In genomic region chr6:113499346-113499745, GRCm38 (mm10) we compare ENCODE assay signal across 27 mouse cellular contexts. TPM values are rescaled to one million over a fixed set of nuclear protein-coding genes. Genes with fewer than 3 reads are reported as not detected.
"Had no signal": no experiment of that assay in that cellular context is flagged by ENCODE, and none has a peak within 500 bp of the region (broad histone marks: within the 10 kb centered on the region; RNA-seq: fewer than 3 reads in every experiment).

No protein-coding gene starts in this region.

- H3K36me3 ChIP-seq: heart, embryonic 13.5 days; heart, embryonic 15.5 days; hindbrain, embryonic 15.5 days; intestine, embryonic 15.5 days; limb, embryonic 10.5 days; limb, embryonic 12.5 days; liver, embryonic 13.5 days had no signal

- H3K9me3 ChIP-seq: heart, embryonic 15.5 days; hindbrain, embryonic 13.5 days; hindbrain, embryonic 15.5 days; intestine, embryonic 15.5 days; limb, embryonic 10.5 days; liver, embryonic 13.5 days had no signal

- H3K4me3 ChIP-seq: heart, adult 2 months; heart, embryonic 13.5 days; heart, embryonic 15.5 days; hindbrain, embryonic 13.5 days; hindbrain, embryonic 15.5 days; intestine, embryonic 15.5 days; limb, embryonic 10.5 days; limb, embryonic 12.5 days; liver, embryonic 13.5 days had no signal

- H3K9ac ChIP-seq: heart, embryonic 13.5 days; heart, embryonic 15.5 days; hindbrain, embryonic 13.5 days; hindbrain, embryonic 15.5 days; intestine, embryonic 15.5 days; limb, embryonic 12.5 days; liver, embryonic 13.5 days had no signal

- DNase-seq: gastrocnemius, postnatal 10 days; gastrocnemius, postnatal 36 days; heart, adult 11 months; heart, adult 2 months; heart, postnatal 14 days; heart, postnatal 36 days; kidney, adult 18-20 months; kidney, adult 8-10 months; kidney, postnatal 10 days; kidney, postnatal 25 days; kidney, postnatal 4 days; liver; liver, embryonic 13.5 days had no signal

- H3K27ac ChIP-seq: heart, adult 2 months; heart, embryonic 13.5 days; heart, embryonic 15.5 days; hindbrain, embryonic 13.5 days; hindbrain, embryonic 15.5 days; intestine, embryonic 15.5 days; left cerebral cortex, adult 2 months; limb, embryonic 10.5 days; limb, embryonic 12.5 days; liver, embryonic 13.5 days had no signal

- ATAC-seq: inflammation-experienced regulatory T-cells, adult 6 months; intestine, embryonic 15.5 days; intestine, postnatal 0 days had no signal

- H3K4me2 ChIP-seq: heart, embryonic 11.5 days; heart, embryonic 13.5 days; heart, embryonic 15.5 days; hindbrain, embryonic 13.5 days; hindbrain, embryonic 15.5 days; intestine, embryonic 15.5 days; limb, embryonic 12.5 days; liver, embryonic 11.5 days; liver, embryonic 13.5 days had no signal

RNA-seq across cellular contexts. Expression of gene Prrt3, which starts 2.4 kb away (rescaled TPM):
- total RNA-seq: gastrocnemius, postnatal 36 days; heart, adult 2 months; heart, postnatal 14 days; heart, postnatal 36 days; hematopoietic stem cell, adult 5-6 weeks had no signal
- polyA plus RNA-seq: gonadal fat pad, adult 2 months; heart, adult 2 months had no signal
